Mouse (Mus musculus) embryonic facial prominence, embryonic 14.5 days (tissue): ENCODE measurements at regions not wholly inside any gene's neighbourhood (a gene's known extent, or its start where the extent isn't known, plus 50 kb on each side); places are given as distances from the start of the nearest gene placed in this dataset.

ENCODE experiments used
- ATAC-seq: fragments of 200-750 bp; cut with Nextera tagmentation; 2 replicates; pipeline ENCODE4 v1.8.0; 2017; ENCODE audit warnings: low read depth, moderate number of reproducible peaks, moderate TSS enrichment
- DNase-seq: peaks from one replicate; pipeline ENCODE4 v3.0.0-alpha.2; 2015; ENCODE audit warnings: low spot score
- H3K27ac ChIP-seq: fragments of 300-500 bp; sonication (generic); replicated peaks from 2 replicates; pipeline ENCODE4 v1.5.1; 2014; ENCODE audit warnings: low read depth, mild to moderate bottlenecking, low read length, moderate library complexity
- H3K27me3 ChIP-seq: fragments of 300-500 bp; sonication (generic); replicated peaks from 2 replicates; pipeline ENCODE4 v1.6.1; 2014; ENCODE audit warnings: low read length; ENCODE audit not compliant: control insufficient read depth, insufficient read depth
- H3K36me3 ChIP-seq: fragments of 300-500 bp; sonication (generic); 2 replicates; pipeline ENCODE4 v1.6.1; 2014; ENCODE audit warnings: low read length, mixed read lengths; ENCODE audit not compliant: control insufficient read depth, insufficient read depth
- H3K4me1 ChIP-seq: fragments of 300-500 bp; sonication (generic); 2 replicates; pipeline ENCODE4 v1.6.1; 2014; ENCODE audit warnings: antibody characterized with exemption, low read length; ENCODE audit not compliant: control insufficient read depth, insufficient read depth
- H3K4me2 ChIP-seq: fragments of 300-500 bp; sonication (generic); 2 replicates; pipeline ENCODE4 v1.6.1; 2014; ENCODE audit warnings: low read depth, mild to moderate bottlenecking, low read length, moderate library complexity, mixed read lengths
- H3K4me3 ChIP-seq: fragments of 300-500 bp; sonication (generic); 2 replicates; pipeline ENCODE4 v1.5.1; 2014; ENCODE audit warnings: low read depth, mild to moderate bottlenecking, low read length
- H3K9ac ChIP-seq: fragments of 300-500 bp; sonication (generic); 2 replicates; pipeline ENCODE4 v1.6.1; 2014; ENCODE audit warnings: low read depth, mild to moderate bottlenecking, low read length, moderate library complexity, mixed read lengths
- H3K9me3 ChIP-seq: fragments of 300-500 bp; sonication (generic); 2 replicates; pipeline ENCODE4 v1.6.1; 2016; ENCODE audit warnings: low read length; ENCODE audit not compliant: control insufficient read depth
- WGBS: fragments of 180-500 bp; shearing (Covaris S2); extraction: QIAGEN DNeasy Blood & Tissue Kit; methylation state at CpG from one replicate; pipeline ENCODE4 v1.1.7; 2014; 5-methylcytosine and 5-hydroxymethylcytosine counted together

- 16% methylated on average over 9 of the region's 9 CpGs for WGBS
- Histone ChIP-seq H3K4me2 (no peak overlapping the region), H3K27me3 (no peaks in the 10 kb centered on the region), H3K4me1 (no peaks in the 10 kb centered on the region), H3K27ac (no peak overlapping the region), H3K9me3 (no peaks in the 10 kb centered on the region), H3K36me3 (no peaks in the 10 kb centered on the region), H3K9ac (no peak overlapping the region), H3K4me3 (no peak overlapping the region)
- DNase-seq (no peak), ATAC-seq (no peak)
Observed at GRCm38 (mm10) chr1:41131410-41131809, 326.0 kb downstream of the Tmem182 start.

DNA sequence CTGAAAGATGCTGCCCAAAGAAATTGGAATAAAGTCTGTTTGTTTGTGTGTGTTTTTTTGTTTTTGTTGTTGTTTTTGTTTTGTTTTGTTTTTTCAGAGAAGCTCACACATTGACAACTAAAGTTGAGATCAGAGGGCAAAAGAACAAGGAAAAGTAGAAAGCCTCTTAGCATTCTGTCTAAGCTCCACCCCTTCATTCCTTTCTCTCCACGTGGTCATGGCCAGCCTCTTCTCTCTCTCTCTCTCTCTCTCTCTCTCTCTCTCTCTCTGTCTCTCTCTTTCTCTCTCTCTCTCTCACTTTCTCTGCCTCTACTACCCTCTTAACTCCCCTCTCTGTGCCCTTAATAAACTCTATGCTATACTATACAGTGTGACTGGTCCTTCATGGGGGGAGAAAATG lies 327.7 kb downstream of the Tmem182 start:
- Histone ChIP-seq H3K4me1 (no peaks in the 10 kb centered on the region), H3K27ac (no peak overlapping the region), H3K9ac (no peak overlapping the region), H3K9me3 (no peaks in the 10 kb centered on the region), H3K4me3 (no peak overlapping the region), H3K4me2 (no peak overlapping the region), H3K36me3 (no peaks in the 10 kb centered on the region), H3K27me3 (no peaks in the 10 kb centered on the region)
- DNase-seq (no peak), ATAC-seq (no peak)
- 15% methylated on average over 1 of the region's 1 CpGs for WGBS

GRCm38 (mm10) chr1:41133946-41134345 lies 328.5 kb downstream of the Tmem182 start:
- WGBS: 70% methylated on average over 8 of the region's 8 CpGs
- H3K27me3 ChIP-seq: no peaks in the 10 kb centered on the region
- DNase-seq: no peak

GRCm38 (mm10) chr1:41139725-41140124 lies 334.3 kb downstream of the Tmem182 start:
- no peak overlapping the region for H3K27ac ChIP-seq
- no peak for ATAC-seq
- H3K9me3 ChIP-seq: no peaks in the 10 kb centered on the region
- 64% methylated on average over 2 of the region's 2 CpGs for WGBS
- no peak overlapping the region for H3K4me3 ChIP-seq
- no peaks in the 10 kb centered on the region for H3K4me1 ChIP-seq
- no peaks in the 10 kb centered on the region for H3K27me3 ChIP-seq
- H3K36me3 ChIP-seq: no peaks in the 10 kb centered on the region
- DNase-seq: no peak
- no peak overlapping the region for H3K9ac ChIP-seq
- no peak overlapping the region for H3K4me2 ChIP-seq

More at GRCm38 (mm10) chr1:41133946-41134345, 328.5 kb downstream of the Tmem182 start:
- no peak overlapping the region for H3K27ac ChIP-seq
- no peaks in the 10 kb centered on the region for H3K4me1 ChIP-seq
- no peak overlapping the region for H3K4me3 ChIP-seq
- no peaks in the 10 kb centered on the region for H3K36me3 ChIP-seq
- no peak overlapping the region for H3K4me2 ChIP-seq
- no peak for ATAC-seq
- H3K9ac ChIP-seq: no peak overlapping the region
- H3K9me3 ChIP-seq: no peaks in the 10 kb centered on the region

GRCm38 (mm10) chr1:41140542-41140941 lies 335.1 kb downstream of the Tmem182 start:
- DNase-seq (no peak), ATAC-seq (no peak)
- Histone ChIP-seq H3K36me3 (no peaks in the 10 kb centered on the region), H3K9ac (no peak overlapping the region), H3K9me3 (no peaks in the 10 kb centered on the region), H3K4me1 (no peaks in the 10 kb centered on the region), H3K4me3 (no peak overlapping the region), H3K27me3 (no peaks in the 10 kb centered on the region), H3K27ac (no peak overlapping the region), H3K4me2 (no peak overlapping the region)
- 40% methylated on average over 1 of the region's 1 CpGs for WGBS

DNA sequence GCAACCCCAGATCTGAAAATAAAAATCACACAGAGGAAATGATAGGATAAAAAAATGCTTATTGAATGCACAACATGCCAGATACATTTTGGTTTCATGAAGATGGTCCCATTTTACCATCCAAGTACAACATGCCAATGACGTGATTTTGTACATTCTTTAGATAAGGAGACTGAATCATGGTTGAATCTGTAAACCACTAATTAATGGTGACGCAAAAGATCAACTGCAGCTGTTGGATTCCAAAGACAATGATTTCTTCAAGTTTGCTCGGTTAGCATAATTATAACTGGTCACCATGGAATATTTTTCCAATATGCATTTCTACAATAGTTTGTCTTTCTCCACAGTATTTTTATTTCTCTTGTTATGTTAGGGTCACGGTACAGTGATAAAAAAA lies 336.6 kb downstream of the Tmem182 start:
- no peaks in the 10 kb centered on the region for H3K36me3 ChIP-seq
- H3K27me3 ChIP-seq: no peaks in the 10 kb centered on the region
- no peak overlapping the region for H3K4me3 ChIP-seq
- H3K4me2 ChIP-seq: no peak overlapping the region
- WGBS: 79% methylated on average over 4 of the region's 4 CpGs
- ATAC-seq: no peak
- DNase-seq: no peak
- no peaks in the 10 kb centered on the region for H3K9me3 ChIP-seq
- no peak overlapping the region for H3K27ac ChIP-seq
- H3K9ac ChIP-seq: no peak overlapping the region
- H3K4me1 ChIP-seq: no peaks in the 10 kb centered on the region

- no peaks in the 10 kb centered on the region for H3K4me1 ChIP-seq
- peak; percentile 89 for DNase-seq
- peak; percentile 70; the same call in 1 of the 2 replicates for ATAC-seq
- WGBS: 53% methylated on average over 1 of the region's 1 CpGs
- no peak overlapping the region for H3K4me2 ChIP-seq
- H3K4me3 ChIP-seq: no peak overlapping the region
- no peaks in the 10 kb centered on the region for H3K9me3 ChIP-seq
- no peak overlapping the region for H3K27ac ChIP-seq
- H3K36me3 ChIP-seq: no peaks in the 10 kb centered on the region
- no peaks in the 10 kb centered on the region for H3K27me3 ChIP-seq
- H3K9ac ChIP-seq: no peak overlapping the region
Observed at GRCm38 (mm10) chr1:41152516-41152915, 347.1 kb downstream of the Tmem182 start.

- Histone ChIP-seq H3K9me3 (no peaks in the 10 kb centered on the region), H3K4me1 (no peaks in the 10 kb centered on the region), H3K9ac (no peak overlapping the region), H3K4me2 (no peak overlapping the region), H3K27me3 (no peaks in the 10 kb centered on the region), H3K4me3 (no peak overlapping the region), H3K27ac (no peak overlapping the region), H3K36me3 (no peaks in the 10 kb centered on the region)
- 78% methylated on average over 14 of the region's 14 CpGs for WGBS
- DNase-seq (no peak), ATAC-seq (no peak)
Observed at GRCm38 (mm10) chr1:41153174-41153999, 348.0 kb downstream of the Tmem182 start.

DNA sequence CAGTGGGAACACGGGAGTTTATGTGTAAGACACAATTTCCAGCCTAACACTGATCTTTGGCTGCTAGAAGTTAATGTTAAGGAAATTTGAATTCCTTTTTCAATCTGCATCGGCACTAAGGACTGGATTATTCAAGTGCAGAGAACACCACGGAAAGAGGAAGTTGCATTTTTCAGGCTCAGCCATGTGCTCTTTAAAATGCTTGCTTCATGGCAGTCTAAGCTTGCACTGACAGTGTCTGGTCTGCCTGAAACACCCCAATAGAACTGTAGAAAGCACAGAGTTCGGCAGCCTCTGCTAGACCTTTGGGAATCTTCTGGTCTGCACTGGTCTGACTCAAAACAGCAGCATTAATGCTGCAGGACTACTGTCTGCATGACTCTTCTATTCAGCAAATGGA lies 348.8 kb downstream of the Tmem182 start:
- no peaks in the 10 kb centered on the region for H3K4me1 ChIP-seq
- no peaks in the 10 kb centered on the region for H3K9me3 ChIP-seq
- H3K27me3 ChIP-seq: no peaks in the 10 kb centered on the region
- no peaks in the 10 kb centered on the region for H3K36me3 ChIP-seq
- H3K4me3 ChIP-seq: no peak overlapping the region
- 50% methylated on average over 4 of the region's 4 CpGs for WGBS
- H3K4me2 ChIP-seq: no peak overlapping the region
- DNase-seq: no peak
- no peak for ATAC-seq
- H3K9ac ChIP-seq: no peak overlapping the region
- no peak overlapping the region for H3K27ac ChIP-seq
